Mouse (Mus musculus): Measurements from ENCODE around the gene Idi1. TPM values are rescaled to one million over a fixed set of nuclear protein-coding genes. Genes with fewer than 3 reads are reported as not detected.
"Not testable (repeated sequence)": the region's sequence is repeated elsewhere in the genome, so short reads cannot be mapped to it uniquely, and the experiment has no call there.

Gene Idi1
- total and polyA plus RNA-seq, 3 experiments, result 36.2 to 253 (median 126) TPM

- in situ Hi-C loops (cut with MboI; ENCODE audit: low pct_ligation_motif_present, low pct_unique_long_range_greater_than_20kb, low sequenced_read_pairs) (no loop called here), dilution Hi-C loops (cut with MboI; ENCODE audit: extremely low pct_ligation_motif_present, extremely low pct_unique_long_range_greater_than_20kb, low sequenced_read_pairs) (no loop called here)
- TF ChIP-seq ZNF384 (IDR thresholded peaks at IDR 0.05; ENCODE audit: low read depth, low read length), result no peak
- no peak for TF ChIP-seq CHD1 (IDR thresholded peaks at IDR 0.05; ENCODE audit: low read depth, low read length)
- no peak for TF ChIP-seq BHLHE40 (IDR thresholded peaks at IDR 0.05; ENCODE audit: low read depth, low read length)
- TF ChIP-seq MAZ (IDR thresholded peaks at IDR 0.05; ENCODE audit: low read depth, low read length), result no peak
- TF ChIP-seq CTCF (conservative IDR thresholded peaks at IDR 0.05 in 1 of 2, IDR thresholded peaks at IDR 0.05 in 1 of 2; ENCODE audit: low read depth in 2 of 2, low read length in 2 of 2), result peak; percentile 59 to 63
- TF ChIP-seq RAD21 (IDR thresholded peaks at IDR 0.05; ENCODE audit: low read depth, low read length), result peak; percentile 57
- TF ChIP-seq MXI1 (IDR thresholded peaks at IDR 0.05; ENCODE audit: low read depth, low read length), result no peak; the same call in 1 of the 2 replicates
- TF ChIP-seq TBP (conservative IDR thresholded peaks at IDR 0.05; ENCODE audit: low read depth, low read length), result no peak
- TF ChIP-seq MYC (IDR thresholded peaks at IDR 0.05; ENCODE audit: low read depth, low read length), result no peak
- no peak for TF ChIP-seq NRF1 (IDR thresholded peaks at IDR 0.05; ENCODE audit: low read depth, low read length)
- TF ChIP-seq SMC3 (IDR thresholded peaks at IDR 0.05; ENCODE audit: low read depth, low read length), result peak; percentile 24; the same call in 1 of the 2 replicates
- TF ChIP-seq MAFK (IDR thresholded peaks at IDR 0.05; ENCODE audit: insufficient replicate concordance, low read length), result no peak
- Histone ChIP-seq H3K27me3 (replicated peaks) (no peaks in the 10 kb centered on the region), H3K4me3 (replicated peaks in 1 of 3; ENCODE audit: low read depth in 2 of 3, low read length in 2 of 3, poor library complexity in 1 of 3) (no peak overlapping the region), H3K36me3 (replicated peaks in 1 of 2; ENCODE audit: control insufficient read depth in 1 of 2, insufficient read depth in 1 of 2, low read length in 1 of 2) (peaks cover 12 to 32% of the 10 kb centered on the region in 2 experiments), H3K4me2 (ENCODE audit: insufficient read depth, low read depth, poor library complexity, severe bottlenecking) (no peak overlapping the region), H3K27ac (ENCODE audit: insufficient read depth, low read depth) (no peak overlapping the region), H3K9me3 (replicated peaks; ENCODE audit: low read length) (no peaks in the 10 kb centered on the region), H3K79me2 (replicated peaks; ENCODE audit: control insufficient read depth, extremely low read depth, insufficient read depth, poor library complexity, severe bottlenecking) (peaks cover 6% of the 10 kb centered on the region), H3K4me1 (ENCODE audit: control insufficient read depth in 1 of 2, insufficient read depth in 2 of 2) (peaks cover 0 to 11% of the 10 kb centered on the region in 2 experiments; a peak in 1 of 4 replicates), H3K9ac (ENCODE audit: insufficient read depth, low read depth) (no peak overlapping the region)
- DNase-seq (ENCODE audit: extremely low read depth), result peak; percentile 77
Observed at GRCm38 (mm10) chr13:8888603-8889002, 3.3 kb downstream of the Idi1 start.

GRCm38 (mm10) chr13:8905986-8906385, 20.7 kb downstream of the Idi1 start:
- H3K4me2 ChIP-seq (ENCODE audit: insufficient read depth, low read depth, poor library complexity, severe bottlenecking); H3K9me3 ChIP-seq (replicated peaks; ENCODE audit: low read length); DNase-seq (ENCODE audit: extremely low read depth); H3K27me3 ChIP-seq (replicated peaks); H3K27ac ChIP-seq (ENCODE audit: insufficient read depth, low read depth); H3K9ac ChIP-seq (ENCODE audit: insufficient read depth, low read depth); H3K79me2 ChIP-seq (replicated peaks; ENCODE audit: control insufficient read depth, extremely low read depth, insufficient read depth, poor library complexity, severe bottlenecking); H3K4me1 ChIP-seq (ENCODE audit: control insufficient read depth in 1 of 2, insufficient read depth in 2 of 2); H3K4me3 ChIP-seq (replicated peaks in 1 of 3; ENCODE audit: low read depth in 2 of 3, low read length in 2 of 3, poor library complexity in 1 of 3); H3K36me3 ChIP-seq (replicated peaks in 1 of 2; ENCODE audit: control insufficient read depth in 1 of 2, insufficient read depth in 1 of 2, low read length in 1 of 2); in situ Hi-C loops (cut with MboI; ENCODE audit: low pct_ligation_motif_present, low pct_unique_long_range_greater_than_20kb, low sequenced_read_pairs); dilution Hi-C loops (cut with MboI; ENCODE audit: extremely low pct_ligation_motif_present, extremely low pct_unique_long_range_greater_than_20kb, low sequenced_read_pairs): not testable (repeated sequence)

- H3K27me3 ChIP-seq (replicated peaks); DNase-seq (ENCODE audit: extremely low read depth); H3K27ac ChIP-seq (ENCODE audit: insufficient read depth, low read depth); H3K79me2 ChIP-seq (replicated peaks; ENCODE audit: control insufficient read depth, extremely low read depth, insufficient read depth, poor library complexity, severe bottlenecking); H3K36me3 ChIP-seq (replicated peaks in 1 of 2; ENCODE audit: control insufficient read depth in 1 of 2, insufficient read depth in 1 of 2, low read length in 1 of 2); H3K4me3 ChIP-seq (replicated peaks in 1 of 3; ENCODE audit: low read depth in 2 of 3, low read length in 2 of 3, poor library complexity in 1 of 3); H3K9ac ChIP-seq (ENCODE audit: insufficient read depth, low read depth); dilution Hi-C loops (cut with MboI; ENCODE audit: extremely low pct_ligation_motif_present, extremely low pct_unique_long_range_greater_than_20kb, low sequenced_read_pairs); in situ Hi-C loops (cut with MboI; ENCODE audit: low pct_ligation_motif_present, low pct_unique_long_range_greater_than_20kb, low sequenced_read_pairs); H3K4me1 ChIP-seq (ENCODE audit: control insufficient read depth in 1 of 2, insufficient read depth in 2 of 2); H3K4me2 ChIP-seq (ENCODE audit: insufficient read depth, low read depth, poor library complexity, severe bottlenecking); H3K9me3 ChIP-seq (replicated peaks; ENCODE audit: low read length): not testable (repeated sequence)
Observed at GRCm38 (mm10) chr13:8913890-8914289, 28.6 kb downstream of the Idi1 start.
